Mouse (Mus musculus): Measurements from ENCODE around the gene Rab3a.

DNA sequence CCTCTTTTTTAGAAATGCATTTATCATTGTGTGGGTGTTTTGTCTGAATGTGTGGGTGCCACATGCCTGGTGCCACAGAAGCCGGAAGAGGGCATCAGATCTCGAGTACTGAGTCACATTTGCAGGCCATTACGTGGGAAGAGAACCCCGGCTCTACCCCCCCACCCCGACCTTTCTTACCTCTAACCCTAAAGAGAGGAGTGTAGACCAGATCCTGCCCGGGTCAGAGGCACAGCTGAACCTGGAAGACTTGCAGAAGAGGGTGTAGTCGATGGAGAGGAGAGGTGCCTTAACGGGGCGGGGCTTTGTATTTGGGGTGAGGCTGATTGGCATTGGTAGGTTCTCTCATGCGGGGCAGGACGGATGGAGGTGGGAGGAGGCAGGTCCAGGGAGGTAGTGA, 9.7 kb upstream of the Rab3a start:
- TF ChIP-seq POLR2A (IDR thresholded peaks at IDR 0.05; ENCODE audit: extremely low read depth, insufficient read depth, low read length) (no peak), CTCF (IDR thresholded peaks at IDR 0.05; ENCODE audit: extremely low read depth, insufficient read depth, low read length) (no peak)
